Mouse (Mus musculus): Measurements from ENCODE around the gene Gpr22. TPM values are rescaled to one million over a fixed set of nuclear protein-coding genes. Genes with fewer than 3 reads are reported as not detected.

The Gpr22 gene
- polyA plus RNA-seq, 3 experiments from 2014 or later = 0.51 to 0.72 (median 0.59) TPM

- no peak for ATAC-seq
These were observed 47.7 kb downstream of the Gpr22 start for GRCm38 (mm10) chr12:31665999-31666398.

Other genes with a start within 250 kb of the Gpr22 start
- gene Cbll1, start 214.3 kb downstream of the Gpr22 start, polyA plus RNA-seq (2017; shearing (Covaris generic)) = 10 to 100 TPM; 28.9 to 31.9 (median 30.2) TPM
- gene Slc26a4, start 154.0 kb downstream of the Gpr22 start, polyA plus RNA-seq (2017; shearing (Covaris generic)) = not detected
- 10 to 100 TPM; 79.3 to 85.8 (median 82.8) TPM for gene Bcap29, start 79.3 kb downstream of the Gpr22 start, polyA plus RNA-seq (2017; shearing (Covaris generic))
- gene Dus4l, start 59.1 kb downstream of the Gpr22 start, polyA plus RNA-seq (2017; shearing (Covaris generic)) = 10 to 100 TPM in 2 of 3 experiments, 1 to 10 TPM in 1; 7.1 to 20.2 (median 17.2) TPM
- gene Cog5, start 59.1 kb downstream of the Gpr22 start, polyA plus RNA-seq (2017; shearing (Covaris generic)) = 10 to 100 TPM; 32.7 to 61.8 (median 41.8) TPM
- 100 to 1,000 TPM in 2 of 3 experiments, 10 to 100 TPM in 1; 90.3 to 147 (median 141) TPM for gene Hbp1, start 236.6 kb upstream of the Gpr22 start, polyA plus RNA-seq (2017; shearing (Covaris generic))